14 mouse cellular contexts compared by ENCODE assay signal in the genomic region with DNA sequence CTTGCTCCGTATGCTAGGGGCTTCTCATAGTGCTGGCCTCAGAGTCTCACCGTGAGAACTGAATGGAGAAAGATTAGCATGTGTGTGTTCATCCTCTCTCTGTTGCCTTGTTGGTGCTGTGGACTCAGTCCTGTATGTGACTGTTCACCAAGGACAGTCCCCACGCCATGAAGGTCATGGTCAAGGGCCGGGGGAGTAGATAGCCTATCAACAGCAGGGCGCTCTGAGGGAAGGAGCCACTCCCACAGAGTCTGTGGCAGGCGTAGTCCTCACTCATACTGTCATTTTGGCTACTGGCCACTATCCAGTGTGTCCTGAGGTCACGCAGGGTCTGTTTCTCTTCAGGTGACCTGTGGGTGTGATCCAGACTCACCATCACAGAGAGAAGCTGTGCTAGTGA. TPM values are rescaled to one million over a fixed set of nuclear protein-coding genes. Genes with fewer than 3 reads are reported as not detected.
DNase-seq lines count a peak whose midpoint lies in the region; ATAC-seq and TF ChIP-seq lines count a peak whose summit lies in the region.
"Had no signal": no experiment of that assay in that cellular context is flagged by ENCODE, and none has a peak within 500 bp of the region (broad histone marks: within the 10 kb centered on the region; RNA-seq: fewer than 3 reads in every experiment).

No protein-coding gene starts in this region.

- H3K4me2 ChIP-seq in heart, embryonic 15.5 days, result no peak overlapping the region
- no peak overlapping the region for H3K4me2 ChIP-seq in midbrain, postnatal 0 days (ENCODE audit: low read depth, low read length, poor library complexity, severe bottlenecking)
- H3K4me2 ChIP-seq: forebrain, embryonic 15.5 days; midbrain, embryonic 12.5 days had no signal

- H3K27me3 ChIP-seq in heart, embryonic 15.5 days, result no peaks in the 10 kb centered on the region
- no peaks in the 10 kb centered on the region for H3K27me3 ChIP-seq in heart, adult 2 months (ENCODE audit: control insufficient read depth, insufficient read depth, low read length)
- no peaks in the 10 kb centered on the region; the same call in 1 of the 2 replicates for H3K27me3 ChIP-seq in midbrain, embryonic 10.5 days (ENCODE audit: low read depth, poor library complexity, severe bottlenecking)
- H3K27me3 ChIP-seq in midbrain, postnatal 0 days (ENCODE audit: insufficient read depth, low read length), result no peaks in the 10 kb centered on the region
- H3K27me3 ChIP-seq: forebrain, embryonic 15.5 days; midbrain, embryonic 12.5 days had no signal

- no peak overlapping the region for H3K4me3 ChIP-seq in heart, embryonic 15.5 days
- no peak overlapping the region for H3K4me3 ChIP-seq in heart, adult 2 months
- H3K4me3 ChIP-seq in midbrain, embryonic 10.5 days, result no peak overlapping the region
- no peak overlapping the region for H3K4me3 ChIP-seq in midbrain, postnatal 0 days (ENCODE audit: low read depth, low read length)
- H3K4me3 ChIP-seq: forebrain, embryonic 15.5 days; midbrain, embryonic 12.5 days had no signal

- H3K27ac ChIP-seq in heart, embryonic 15.5 days, result no peak overlapping the region
- H3K27ac ChIP-seq in heart, adult 2 months, result no peak overlapping the region
- peak overlapping the region; percentile 56 for H3K27ac ChIP-seq in midbrain, embryonic 10.5 days (replicated peaks)
- no peak overlapping the region for H3K27ac ChIP-seq in midbrain, postnatal 0 days (ENCODE audit: low read depth, low read length)
- H3K27ac ChIP-seq: forebrain, embryonic 15.5 days; kidney, postnatal 0 days; midbrain, embryonic 12.5 days had no signal

- H3K4me1 ChIP-seq in heart, embryonic 15.5 days (replicated peaks), result peaks cover 11% of the 10 kb centered on the region
- H3K4me1 ChIP-seq in heart, adult 2 months (ENCODE audit: control insufficient read depth, insufficient read depth, low read length), result peaks cover 4% of the 10 kb centered on the region; the same call in 1 of the 2 replicates
- peaks cover 19% of the 10 kb centered on the region for H3K4me1 ChIP-seq in midbrain, embryonic 10.5 days
- no peaks in the 10 kb centered on the region for H3K4me1 ChIP-seq in midbrain, postnatal 0 days (ENCODE audit: insufficient read depth, low read length)
- H3K4me1 ChIP-seq: forebrain, embryonic 15.5 days had no signal

- intact Hi-C loops in heart, adult 2 months (cut with DNase I), result no loop called here

- ATAC-seq in heart, embryonic 15.5 days (replicated peaks; ENCODE audit: insufficient number of reproducible peaks, insufficient read depth, low FRiP score, low read depth), result peak; percentile 50; the same call in 1 of the 2 replicates
- no peak for ATAC-seq in midbrain, postnatal 0 days (ENCODE audit: low FRiP score)
- ATAC-seq: forebrain, embryonic 15.5 days; liver, postnatal 0 days had no signal

- no peaks in the 10 kb centered on the region for H3K36me3 ChIP-seq in heart, embryonic 15.5 days
- H3K36me3 ChIP-seq in heart, adult 2 months (ENCODE audit: control insufficient read depth, insufficient read depth, low read length), result no peaks in the 10 kb centered on the region
- H3K36me3 ChIP-seq in midbrain, embryonic 10.5 days, result no peaks in the 10 kb centered on the region
- no peaks in the 10 kb centered on the region for H3K36me3 ChIP-seq in midbrain, postnatal 0 days (ENCODE audit: insufficient read depth, low read length)
- H3K36me3 ChIP-seq: forebrain, embryonic 15.5 days; midbrain, embryonic 12.5 days had no signal

- TF ChIP-seq POLR2A in heart, adult 2 months (IDR thresholded peaks at IDR 0.05; ENCODE audit: insufficient read depth, low read depth, low read length), result no peak

- no peaks in the 10 kb centered on the region for H3K79me2 ChIP-seq in heart, adult 2 months (replicated peaks; ENCODE audit: control insufficient read depth, insufficient read depth, low read length)

- no peaks in the 10 kb centered on the region for H3K9me3 ChIP-seq in heart, embryonic 15.5 days (replicated peaks)
- H3K9me3 ChIP-seq in midbrain, embryonic 10.5 days (replicated peaks), result no peaks in the 10 kb centered on the region
- H3K9me3 ChIP-seq in midbrain, postnatal 0 days (ENCODE audit: low read length), result no peaks in the 10 kb centered on the region
- H3K9me3 ChIP-seq: forebrain, embryonic 15.5 days; midbrain, embryonic 12.5 days had no signal

- no peak for TF ChIP-seq CTCF in heart, adult 2 months (IDR thresholded peaks at IDR 0.05)
- TF ChIP-seq CTCF in midbrain, postnatal 0 days (IDR thresholded peaks at IDR 0.05), result no peak

- TF ChIP-seq EP300 in heart, adult 2 months (IDR thresholded peaks at IDR 0.05; ENCODE audit: insufficient read depth, low read depth, low read length), result no peak

- no peak overlapping the region for H3K9ac ChIP-seq in heart, embryonic 15.5 days
- no peak overlapping the region for H3K9ac ChIP-seq in heart, adult 2 months (ENCODE audit: low read depth, low read length)
- no peak overlapping the region for H3K9ac ChIP-seq in midbrain, postnatal 0 days (replicated peaks; ENCODE audit: low read length, poor library complexity, severe bottlenecking)
- H3K9ac ChIP-seq: forebrain, embryonic 15.5 days; liver, postnatal 0 days; midbrain, embryonic 12.5 days had no signal

- WGBS in heart, embryonic 15.5 days, result 49% methylated on average over 7 of the region's 7 CpGs
- WGBS in heart, adult 2 months, result 46% methylated on average over 7 of the region's 7 CpGs
- 79% methylated on average over 7 of the region's 7 CpGs for WGBS in midbrain, embryonic 10.5 days
- WGBS in midbrain, postnatal 0 days, result 90% methylated on average over 7 of the region's 7 CpGs

- DNase-seq in heart, adult 2 months, result no peak
- DNase-seq in midbrain, embryonic 10.5 days (ENCODE audit: low spot score), result no peak
- DNase-seq in midbrain, postnatal 0 days (ENCODE audit: low spot score), result no peak
- peak; percentile 65 to 80 for DNase-seq in adrenal gland, postnatal 36 days
- peak; percentile 68 for DNase-seq in testis, postnatal 10 days (ENCODE audit: low spot score)
- DNase-seq in c-Kit-positive CD71-positive TER-119-positive erythroid progenitor cells, embryonic 14.5 days (ENCODE audit: low spot score), result no peak
- no peak for DNase-seq in MN1 (ENCODE audit: low spot score)
- DNase-seq: cerebellum, postnatal 14 days; liver, postnatal 0 days; lung, postnatal 36 days had no signal

RNA-seq across cellular contexts. Expression of gene Scml4, which starts 34.5 kb away (rescaled TPM):
- 0.66 and 1.6 TPM in 2 replicates for polyA plus RNA-seq in heart, embryonic 15.5 days (2015; fragmentation: Nextera tagmentation; extraction: Ambion mirVana)
- total RNA-seq in heart, adult 2 months (2021), result 1 to 10 TPM in 1 of 2 experiments, under 1 TPM in 1; 0.84 to 1.3 TPM
- 1.3 and 2.1 TPM in 2 replicates for polyA plus RNA-seq in heart, adult 2 months (2012; rRNA removed)
- polyA plus RNA-seq in midbrain, embryonic 10.5 days (2016; fragmentation: Nextera tagmentation; extraction: Ambion mirVana), result 0.17 and 0.97 TPM in 2 replicates
- total RNA-seq in midbrain, postnatal 0 days (2014; rRNA removed), result 53.8 and 57.1 TPM in 2 replicates
- polyA plus RNA-seq in midbrain, postnatal 0 days (2015; fragmentation: Nextera tagmentation; extraction: Ambion mirVana), result 11.4 and 12.9 TPM in 2 replicates
- 1 to 10 TPM; 2.4 to 4.1 TPM for total RNA-seq in adrenal gland, postnatal 36 days (2021)

Comparison
In these comparisons a context has a peak if more than half of its experiments do, and no peak if none do; other contexts are left out.
1. DNase-seq: peak in adrenal gland, postnatal 36 days (2 of 2) and testis, postnatal 10 days (single experiment); none in heart, adult 2 months (0 of 2), midbrain, embryonic 10.5 days (single experiment), midbrain, postnatal 0 days (single experiment), c-Kit-positive CD71-positive TER-119-positive erythroid progenitor cells, embryonic 14.5 days (single experiment) and MN1 (single experiment).